Mouse (Mus musculus) brain, embryonic 14.5 days (tissue): ENCODE measurements around the gene Map2k1. TPM values are rescaled to one million over a fixed set of nuclear protein-coding genes. Genes with fewer than 3 reads are reported as not detected.

Experiments used
- DNase-seq: peaks from one replicate; pipeline ENCODE4 v3.0.0-alpha.2; 2011; ENCODE audit warnings: low read depth
- CTCF ChIP-seq: fragments of 200-500 bp; IDR thresholded peaks from 2 replicates; pipeline ENCODE4 v1.5.1; 2012; ENCODE audit warnings: inconsistent platforms, mild to moderate bottlenecking, moderate library complexity, borderline replicate concordance; ENCODE audit not compliant: insufficient read depth, insufficient read length; ENCODE audit errors: extremely low read depth
- POLR2A ChIP-seq: fragments of 200-500 bp; IDR thresholded peaks from 2 replicates; pipeline ENCODE4 v1.6.1; 2012; ENCODE audit warnings: mild to moderate bottlenecking, inconsistent platforms, borderline replicate concordance; ENCODE audit not compliant: poor library complexity, insufficient read depth, insufficient read length, severe bottlenecking; ENCODE audit errors: extremely low read depth
- polyA plus RNA-seq: library from polyadenylated mRNA; depleted of rRNA; stranded (reverse); fragments of >200 nt; gene quantifications from 2 replicates; pipeline ENCODE4 v1.2.3, GENCODE M21; 2012

The Map2k1 gene
- polyA plus RNA-seq, 1 experiment = 33.7 TPM

DNA sequence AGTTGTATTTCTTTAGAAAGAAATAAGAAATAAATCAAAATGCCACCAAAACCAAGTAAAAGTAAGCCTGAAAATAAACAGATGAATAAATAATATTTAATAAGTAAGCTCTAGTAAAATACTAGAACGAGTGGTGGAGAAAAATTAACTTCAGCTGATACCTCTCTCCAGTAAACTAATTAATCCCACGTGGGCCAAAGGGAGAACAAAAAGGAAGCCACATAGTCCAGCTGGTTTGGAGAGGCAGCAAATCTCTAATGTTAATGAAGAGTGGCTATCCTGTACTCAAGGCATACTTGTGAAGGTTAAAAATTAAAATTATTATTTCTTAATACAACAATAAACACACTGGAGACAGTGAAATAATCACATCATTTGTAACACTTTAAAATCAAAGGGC, 13.3 kb downstream of the Map2k1 start:
- TF ChIP-seq CTCF (no peak), POLR2A (no peak)
- no peak for DNase-seq

GRCm38 (mm10) chr9:64236056-64236455, 17.4 kb downstream of the Map2k1 start:
- DNase-seq = no peak
- TF ChIP-seq CTCF = no peak
- TF ChIP-seq POLR2A = no peak

- TF ChIP-seq CTCF (no peak), POLR2A (no peak)
- no peak for DNase-seq
Measured at GRCm38 (mm10) chr9:64234768-64235435, 18.5 kb downstream of the Map2k1 start, which contains the start of gene Uchl4. Uchl4 (plus strand) TSS chr9:64235201.

DNA sequence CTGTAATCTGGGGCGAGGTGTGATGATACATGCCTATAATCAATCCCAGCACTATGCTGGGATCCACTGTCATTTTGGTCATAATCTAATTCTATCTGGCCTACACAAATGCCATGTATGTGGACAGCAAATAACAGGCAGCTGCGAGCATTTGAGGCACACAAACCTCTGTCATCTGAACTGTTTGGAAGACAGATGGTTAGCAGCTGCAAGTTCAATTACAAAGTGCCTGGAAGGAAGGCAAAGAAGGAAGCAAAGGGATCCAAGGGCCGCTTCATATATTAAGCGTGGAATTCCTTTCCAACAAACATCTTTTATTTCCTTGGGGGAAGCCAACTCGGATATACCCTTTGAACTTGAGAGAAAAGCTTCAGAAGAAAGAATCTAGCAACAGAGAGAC, 19.8 kb downstream of the Map2k1 start:
- no peak for TF ChIP-seq POLR2A
- TF ChIP-seq CTCF = no peak
- DNase-seq = peak; percentile 42

- peak; percentile 60 for DNase-seq
- TF ChIP-seq POLR2A (no peak), CTCF (no peak)
Measured at GRCm38 (mm10) chr9:64232257-64232957, 21.0 kb downstream of the Map2k1 start.

GRCm38 (mm10) chr9:64231674-64232073, 21.8 kb downstream of the Map2k1 start:
- no peak for DNase-seq
- no peak for TF ChIP-seq POLR2A
- no peak for TF ChIP-seq CTCF

GRCm38 (mm10) chr9:64231171-64231570, 22.3 kb downstream of the Map2k1 start:
- no peak for DNase-seq
- TF ChIP-seq POLR2A = no peak
- no peak for TF ChIP-seq CTCF

DNA sequence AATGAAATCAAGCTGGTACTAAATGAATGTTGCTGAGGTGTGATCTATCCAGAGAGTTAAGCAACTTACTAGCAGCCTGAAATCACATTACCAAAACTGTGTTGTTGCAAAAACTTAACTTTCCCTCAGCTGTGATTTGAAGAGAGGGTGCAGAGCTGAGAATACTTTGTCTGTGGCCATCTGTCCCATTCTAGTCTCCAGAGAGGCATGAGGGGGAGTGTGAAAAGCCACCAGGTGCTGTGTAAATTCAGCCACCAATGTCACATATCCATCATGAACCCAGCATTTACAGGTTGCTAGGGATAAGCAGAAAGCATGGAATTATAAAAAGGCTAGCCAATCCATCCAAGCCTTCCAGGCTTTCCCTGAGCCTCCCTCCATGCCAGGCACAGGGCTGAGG, 24.5 kb downstream of the Map2k1 start:
- DNase-seq = peak; percentile 36
- TF ChIP-seq POLR2A (no peak), CTCF (no peak)

DNA sequence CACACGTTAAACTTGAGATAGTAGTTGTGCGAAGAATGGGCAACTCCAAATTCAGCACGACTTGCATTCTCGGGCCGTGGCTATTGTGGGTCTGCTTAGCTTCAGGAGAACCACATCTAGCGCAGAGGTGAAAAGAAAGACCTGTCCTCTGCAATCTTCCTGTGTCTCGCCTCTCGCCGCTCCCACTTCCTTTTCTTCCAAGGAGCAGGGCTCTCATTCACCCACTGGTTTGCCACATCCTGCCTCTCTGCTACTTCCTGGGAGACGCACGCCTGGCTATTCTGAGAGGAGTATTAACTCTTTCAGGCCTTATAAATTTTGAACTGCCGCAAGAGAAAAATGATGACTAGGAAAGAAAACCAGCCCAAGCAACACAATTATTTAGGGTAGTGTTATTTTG, 25.7 kb downstream of the Map2k1 start:
- TF ChIP-seq POLR2A = no peak
- TF ChIP-seq CTCF = no peak
- no peak for DNase-seq

DNA sequence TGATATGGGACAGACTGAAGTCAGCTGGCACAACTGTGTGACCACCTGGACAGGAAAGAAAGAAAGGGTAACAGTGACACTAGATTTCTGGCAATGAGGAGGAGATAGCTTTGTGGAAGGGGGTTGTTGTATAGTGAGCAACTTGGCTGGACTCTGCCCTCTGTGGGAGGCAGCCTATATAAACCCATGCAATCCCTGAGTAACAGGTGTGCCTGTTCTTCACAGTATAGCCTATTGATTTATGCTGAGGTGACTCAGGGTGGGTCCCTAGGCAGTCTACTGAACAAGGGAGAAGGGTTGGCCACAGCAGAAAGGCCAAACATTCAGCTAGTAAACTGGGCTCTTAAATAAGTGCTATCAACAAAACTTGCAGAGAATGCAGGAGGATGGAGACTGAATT, 27.6 kb downstream of the Map2k1 start:
- DNase-seq = no peak
- TF ChIP-seq POLR2A (no peak), CTCF (no peak)

DNA sequence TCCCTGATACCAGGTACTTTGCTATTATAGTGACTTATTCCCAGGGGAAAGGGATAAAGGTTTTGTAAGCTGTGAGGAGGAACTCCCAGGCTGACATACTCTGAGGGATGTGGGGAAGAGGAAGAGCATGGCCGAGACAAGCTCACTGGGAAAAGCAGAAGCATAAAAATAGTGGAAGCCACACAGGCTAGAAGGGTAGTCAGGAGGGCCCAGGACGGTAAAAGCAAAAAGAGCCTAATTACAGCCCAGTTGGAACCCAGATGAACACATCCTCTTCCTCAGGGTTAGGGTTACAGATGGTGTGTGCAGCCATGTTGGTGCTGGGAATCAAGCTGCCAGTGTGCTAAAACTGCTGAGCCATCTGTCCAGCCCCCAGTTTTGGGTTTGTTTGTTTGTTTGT, 31.3 kb downstream of the Map2k1 start:
- DNase-seq = no peak
- TF ChIP-seq POLR2A = no peak
- no peak for TF ChIP-seq CTCF

- DNase-seq = no peak
- TF ChIP-seq POLR2A (no peak), CTCF (no peak)
Measured at GRCm38 (mm10) chr9:64221480-64221879, 32.0 kb downstream of the Map2k1 start.
